ENCODE assay signal across 8 mouse cellular contexts in the genomic region with DNA sequence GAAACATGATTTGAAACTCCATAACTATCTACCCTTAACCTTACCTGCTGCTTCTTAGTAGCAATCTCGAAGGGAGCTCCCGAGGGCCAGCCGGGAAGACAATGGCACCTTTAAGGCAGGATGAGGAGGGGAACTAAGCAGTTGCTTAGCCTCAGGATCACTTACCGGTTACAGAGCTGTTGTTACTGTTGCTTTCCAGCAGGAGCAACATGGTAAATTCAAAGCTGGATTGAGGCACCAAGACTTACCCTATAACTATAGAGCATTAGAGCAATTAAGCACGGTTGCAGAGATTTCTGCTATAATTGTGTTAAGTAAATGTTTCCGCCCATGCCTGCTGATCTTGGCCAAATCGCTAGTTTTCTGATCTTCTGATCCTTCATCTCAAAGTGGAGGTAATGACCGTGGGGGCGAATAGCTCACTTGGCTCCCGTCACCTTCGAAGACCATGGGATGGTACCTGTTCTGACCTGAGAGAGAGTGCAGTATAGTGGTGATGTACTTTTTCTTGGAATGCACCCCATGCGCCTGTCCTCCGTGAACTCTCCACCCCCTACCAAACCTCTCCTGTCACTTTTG. TPM values are rescaled to one million over a fixed set of nuclear protein-coding genes. Genes with fewer than 3 reads are reported as not detected.
A peak's percentile ranks its signal among the peaks of the same experiment; 100 is the strongest.
DNase-seq lines count a peak whose midpoint lies in the region; ATAC-seq lines count a peak whose summit lies in the region.

No protein-coding gene starts in this region.

- 17% methylated on average over 13 of the region's 13 CpGs for WGBS in kidney, embryonic 15.5 days
- WGBS in embryonic facial prominence, embryonic 11.5 days, result 13% methylated on average over 13 of the region's 13 CpGs
- 16% methylated on average over 13 of the region's 13 CpGs for WGBS in intestine, embryonic 15.5 days
- 24% methylated on average over 13 of the region's 13 CpGs for WGBS in neural tube, embryonic 13.5 days

- H3K9me3 ChIP-seq in kidney, embryonic 15.5 days (replicated peaks), result no peaks in the 10 kb centered on the region
- H3K9me3 ChIP-seq in embryonic facial prominence, embryonic 11.5 days (replicated peaks; ENCODE audit: control insufficient read depth, low read length), result no peaks in the 10 kb centered on the region
- H3K9me3 ChIP-seq in intestine, embryonic 15.5 days, result no peaks in the 10 kb centered on the region
- H3K9me3 ChIP-seq in neural tube, embryonic 13.5 days, result no peaks in the 10 kb centered on the region

- 0 out of 2 replicates have a peak, but pooled peaks have one; percentile 10 for ATAC-seq in kidney, embryonic 15.5 days (replicated peaks; ENCODE audit: low FRiP score)
- ATAC-seq in embryonic facial prominence, embryonic 11.5 days (replicated peaks; ENCODE audit: insufficient number of reproducible peaks, low FRiP score, low TSS enrichment, low read depth), result no peak
- ATAC-seq in intestine, embryonic 15.5 days, result 0 out of 2 replicates have a peak, but pooled peaks have one; percentile 29
- 0 out of 2 replicates have a peak, but pooled peaks have one; percentile 16 for ATAC-seq in neural tube, embryonic 13.5 days (ENCODE audit: low read depth)

- peaks cover 28% of the 10 kb centered on the region for H3K4me1 ChIP-seq in kidney, embryonic 15.5 days
- H3K4me1 ChIP-seq in embryonic facial prominence, embryonic 11.5 days (ENCODE audit: control insufficient read depth, insufficient read depth, low read length), result no peaks in the 10 kb centered on the region; the same call in 1 of the 2 replicates
- H3K4me1 ChIP-seq in intestine, embryonic 15.5 days (replicated peaks), result peaks cover 4% of the 10 kb centered on the region; the same call in 1 of the 2 replicates
- peaks cover 71% of the 10 kb centered on the region for H3K4me1 ChIP-seq in neural tube, embryonic 13.5 days (replicated peaks)

- peak overlapping the region; percentile 80 for H3K4me2 ChIP-seq in kidney, embryonic 15.5 days
- peak overlapping the region; percentile 64 for H3K4me2 ChIP-seq in embryonic facial prominence, embryonic 11.5 days (ENCODE audit: low read depth, low read length)
- H3K4me2 ChIP-seq in intestine, embryonic 15.5 days (replicated peaks), result peak overlapping the region; percentile 83
- H3K4me2 ChIP-seq in neural tube, embryonic 13.5 days, result peak overlapping the region; percentile 75

- no peak overlapping the region for H3K27ac ChIP-seq in kidney, embryonic 15.5 days
- no peak overlapping the region for H3K27ac ChIP-seq in embryonic facial prominence, embryonic 11.5 days (replicated peaks; ENCODE audit: low read depth, low read length)
- H3K27ac ChIP-seq in intestine, embryonic 15.5 days, result no peak overlapping the region
- H3K27ac ChIP-seq in neural tube, embryonic 13.5 days (replicated peaks), result no peak overlapping the region

- peak overlapping the region; percentile 34; the same call in 1 of the 2 replicates for H3K9ac ChIP-seq in kidney, embryonic 15.5 days
- H3K9ac ChIP-seq in embryonic facial prominence, embryonic 11.5 days (replicated peaks; ENCODE audit: low read length), result no peak overlapping the region
- H3K9ac ChIP-seq in intestine, embryonic 15.5 days, result no peak overlapping the region
- peak overlapping the region; percentile 75; the same call in 1 of the 2 replicates for H3K9ac ChIP-seq in neural tube, embryonic 13.5 days

- peak overlapping the region; percentile 44 for H3K4me3 ChIP-seq in kidney, embryonic 15.5 days (replicated peaks)
- H3K4me3 ChIP-seq in embryonic facial prominence, embryonic 11.5 days (ENCODE audit: low read depth, low read length), result peak overlapping the region; percentile 39
- peak overlapping the region; percentile 37 for H3K4me3 ChIP-seq in intestine, embryonic 15.5 days (replicated peaks)
- peak overlapping the region; percentile 49 for H3K4me3 ChIP-seq in neural tube, embryonic 13.5 days

- DNase-seq in kidney, postnatal 36 days, result no peak
- DNase-seq in embryonic facial prominence, embryonic 11.5 days (ENCODE audit: low spot score), result peak; percentile 2
- no peak for DNase-seq in adrenal gland, postnatal 4 days (ENCODE audit: low spot score in 2 of 2)
- DNase-seq in B cell, adult 2 months, result no peak
- no peak for DNase-seq in kidney, adult 9 months

- H3K36me3 ChIP-seq in kidney, embryonic 15.5 days, result no peaks in the 10 kb centered on the region
- no peaks in the 10 kb centered on the region for H3K36me3 ChIP-seq in embryonic facial prominence, embryonic 11.5 days (replicated peaks; ENCODE audit: control insufficient read depth, insufficient read depth, low read depth, low read length)
- H3K36me3 ChIP-seq in intestine, embryonic 15.5 days, result no peaks in the 10 kb centered on the region
- no peaks in the 10 kb centered on the region for H3K36me3 ChIP-seq in neural tube, embryonic 13.5 days

- peaks cover 55% of the 10 kb centered on the region for H3K27me3 ChIP-seq in kidney, embryonic 15.5 days
- H3K27me3 ChIP-seq in embryonic facial prominence, embryonic 11.5 days (ENCODE audit: control insufficient read depth, insufficient read depth, low read length), result peaks cover 6% of the 10 kb centered on the region
- H3K27me3 ChIP-seq in intestine, embryonic 15.5 days (replicated peaks), result peaks cover 39% of the 10 kb centered on the region
- peaks cover 21% of the 10 kb centered on the region for H3K27me3 ChIP-seq in neural tube, embryonic 13.5 days

RNA-seq across cellular contexts. Expression of gene Rgs16, which starts 0.6 kb away (rescaled TPM):
- polyA plus RNA-seq in kidney, embryonic 15.5 days (2015; fragmentation: Nextera tagmentation; extraction: Ambion mirVana), result 4.7 and 4.9 TPM in 2 replicates
- 6.5 and 6.7 TPM in 2 replicates for polyA plus RNA-seq in embryonic facial prominence, embryonic 11.5 days (2014; fragmentation: Nextera tagmentation; extraction: Ambion mirVana)
- polyA plus RNA-seq in intestine, embryonic 15.5 days (2015; fragmentation: Nextera tagmentation; extraction: Ambion mirVana), result 4.8 and 5.1 TPM in 2 replicates
- polyA plus RNA-seq in neural tube, embryonic 13.5 days (2015; fragmentation: Nextera tagmentation; extraction: Ambion mirVana), result 22.9 and 28.1 TPM in 2 replicates
- 10 to 100 TPM in 1 of 2 experiments, 1 to 10 TPM in 1; 8.6 to 11.6 TPM for total RNA-seq in adrenal gland, postnatal 4 days (2021)

RNA-seq across cellular contexts. Expression of gene Rnasel, which starts 9.7 kb away (rescaled TPM):
- 10.4 and 11.6 TPM in 2 replicates for polyA plus RNA-seq in kidney, embryonic 15.5 days (2015; fragmentation: Nextera tagmentation; extraction: Ambion mirVana)
- 14.5 and 15.0 TPM in 2 replicates for polyA plus RNA-seq in embryonic facial prominence, embryonic 11.5 days (2014; fragmentation: Nextera tagmentation; extraction: Ambion mirVana)
- 22.9 and 24.5 TPM in 2 replicates for polyA plus RNA-seq in intestine, embryonic 15.5 days (2015; fragmentation: Nextera tagmentation; extraction: Ambion mirVana)
- polyA plus RNA-seq in neural tube, embryonic 13.5 days (2015; fragmentation: Nextera tagmentation; extraction: Ambion mirVana), result 38.8 and 43.6 TPM in 2 replicates
- total RNA-seq in adrenal gland, postnatal 4 days (2021), result 10 to 100 TPM; 30.0 to 32.7 TPM

Comparison
In these comparisons a context has a peak if more than half of its experiments do, and no peak if none do; other contexts are left out.
1. H3K9ac ChIP-seq: peak in kidney, embryonic 15.5 days (single experiment) and neural tube, embryonic 13.5 days (single experiment); none in embryonic facial prominence, embryonic 11.5 days (single experiment) and intestine, embryonic 15.5 days (single experiment).
2. Peak in every context shown above with its lines, with median percentiles within 50 percentile points of each other: H3K4me2 ChIP-seq and H3K4me3 ChIP-seq.